Comparison of ENCODE assay signal across 21 mouse cellular contexts in genomic region chr13:30841306-30841705, GRCm38 (mm10).
"Had no signal": no experiment of that assay in that cellular context is flagged by ENCODE, and none has a peak within 500 bp of the region (broad histone marks: within the 10 kb centered on the region; RNA-seq: fewer than 3 reads in every experiment).

No protein-coding gene starts in this region.

- H3K9me3 ChIP-seq: liver, embryonic 13.5 days; liver, embryonic 15.5 days; megakaryocyte, embryonic 14.5 days; midbrain, embryonic 13.5 days; midbrain, embryonic 15.5 days; neural tube, embryonic 13.5 days; neural tube, embryonic 15.5 days; stomach, embryonic 15.5 days had no signal

- H3K4me1 ChIP-seq: liver, embryonic 13.5 days; liver, embryonic 15.5 days; midbrain, embryonic 13.5 days; midbrain, embryonic 15.5 days; neural tube, embryonic 13.5 days; neural tube, embryonic 15.5 days; stomach, embryonic 15.5 days had no signal

- H3K4me3 ChIP-seq: liver, embryonic 13.5 days; liver, embryonic 15.5 days; megakaryocyte, embryonic 14.5 days; midbrain, embryonic 13.5 days; midbrain, embryonic 15.5 days; neural tube, embryonic 13.5 days; neural tube, embryonic 15.5 days; stomach, embryonic 15.5 days had no signal

- ATAC-seq: midbrain, embryonic 13.5 days; midbrain, embryonic 15.5 days had no signal

- DNase-seq: liver; liver, embryonic 13.5 days; liver, postnatal 0 days; retina, postnatal 1 day; right cerebral cortex, adult 18-20 months; right cerebral cortex, postnatal 25 days; right cerebral cortex, postnatal 4 days; thymus, adult 2 months; thymus, postnatal 25 days; thymus, postnatal 4 days had no signal

- H3K36me3 ChIP-seq: liver, embryonic 15.5 days; stomach, embryonic 15.5 days had no signal

- H3K27ac ChIP-seq: liver, embryonic 13.5 days; liver, embryonic 15.5 days; macrophage; midbrain, embryonic 13.5 days; midbrain, embryonic 15.5 days; neural tube, embryonic 13.5 days; neural tube, embryonic 15.5 days; stomach, embryonic 15.5 days; stomach, postnatal 0 days had no signal

- H3K4me2 ChIP-seq: liver, embryonic 11.5 days; liver, embryonic 13.5 days; liver, embryonic 15.5 days; midbrain, embryonic 11.5 days; midbrain, embryonic 13.5 days; midbrain, embryonic 15.5 days; neural tube, embryonic 13.5 days; neural tube, embryonic 15.5 days; stomach, embryonic 15.5 days had no signal

- H3K9ac ChIP-seq: liver, embryonic 13.5 days; liver, embryonic 15.5 days; liver, postnatal 0 days; midbrain, embryonic 13.5 days; midbrain, embryonic 15.5 days; neural tube, embryonic 13.5 days; neural tube, embryonic 15.5 days; stomach, embryonic 15.5 days had no signal

- H3K27me3 ChIP-seq: liver, embryonic 13.5 days; liver, embryonic 15.5 days; megakaryocyte, embryonic 14.5 days; midbrain, embryonic 13.5 days; midbrain, embryonic 15.5 days; neural tube, embryonic 13.5 days; neural tube, embryonic 15.5 days; stomach, embryonic 15.5 days had no signal
